Mouse (Mus musculus) limb, embryonic 14.5 days (tissue): ENCODE data around the gene Gm19426. TPM values are rescaled to one million over a fixed set of nuclear protein-coding genes. Genes with fewer than 3 reads are reported as not detected.

Experiments
- ATAC-seq: fragments of 200-750 bp; cut with Nextera tagmentation; 2 replicates; pipeline ENCODE4 v1.8.0; 2017; ENCODE audit warnings: low read depth, moderate number of reproducible peaks, moderate TSS enrichment; ENCODE audit not compliant: low FRiP score
- DNase-seq: peaks from one replicate; pipeline ENCODE4 v3.0.0-alpha.2; 2015; ENCODE audit warnings: low spot score
- H3K27ac ChIP-seq: fragments of 300-500 bp; sonication (generic); replicated peaks from 2 replicates; pipeline ENCODE4 v1.5.1; 2014; ENCODE audit warnings: low read depth, mild to moderate bottlenecking, low read length, moderate library complexity, mixed read lengths
- H3K27me3 ChIP-seq: fragments of 300-500 bp; sonication (generic); 2 replicates; pipeline ENCODE4 v1.6.1; 2014; ENCODE audit warnings: low read length, mixed read lengths; ENCODE audit not compliant: control insufficient read depth, insufficient read depth
- H3K36me3 ChIP-seq: fragments of 300-500 bp; sonication (generic); 2 replicates; pipeline ENCODE4 v1.6.1; 2014; ENCODE audit warnings: mild to moderate bottlenecking, low read length, moderate library complexity, mixed read lengths; ENCODE audit not compliant: control insufficient read depth, insufficient read depth
- H3K4me1 ChIP-seq: fragments of 300-500 bp; sonication (generic); 2 replicates; pipeline ENCODE4 v1.6.1; 2014; ENCODE audit warnings: antibody characterized with exemption, low read length, mixed read lengths; ENCODE audit not compliant: control insufficient read depth, insufficient read depth
- H3K4me2 ChIP-seq: fragments of 300-500 bp; sonication (generic); replicated peaks from 2 replicates; pipeline ENCODE4 v1.6.1; 2014; ENCODE audit warnings: low read depth, mild to moderate bottlenecking, low read length, moderate library complexity; ENCODE audit not compliant: severe bottlenecking
- H3K4me3 ChIP-seq: fragments of 300-500 bp; sonication (generic); replicated peaks from 2 replicates; pipeline ENCODE4 v1.5.1; 2014; ENCODE audit warnings: low read length
- H3K9ac ChIP-seq: fragments of 300-500 bp; sonication (generic); 2 replicates; pipeline ENCODE4 v1.6.1; 2014; ENCODE audit warnings: mild to moderate bottlenecking, low read depth, low read length, moderate library complexity; ENCODE audit not compliant: severe bottlenecking
- H3K9me3 ChIP-seq: fragments of 300-500 bp; sonication (generic); 2 replicates; pipeline ENCODE4 v1.6.1; 2016; ENCODE audit warnings: low read length; ENCODE audit not compliant: control insufficient read depth
- POLR2A ChIP-seq: fragments of 200-500 bp; IDR thresholded peaks from 2 replicates; pipeline ENCODE4 v1.8.0; 2012; ENCODE audit warnings: inconsistent platforms, mild to moderate bottlenecking, moderate library complexity, borderline replicate concordance; ENCODE audit not compliant: insufficient read depth, insufficient read length; ENCODE audit errors: extremely low read depth
- WGBS: fragments of 180-500 bp; shearing (Covaris S2); extraction: QIAGEN DNeasy Blood & Tissue Kit; methylation state at CpG from one replicate; pipeline ENCODE4 v1.1.7; 2014; 5-methylcytosine and 5-hydroxymethylcytosine counted together
- microRNA counts: library from miRNA; unstranded; fragments of <30 nt; microRNA quantifications from one replicate; lab custom pipeline; 2016
- microRNA-seq: library from miRNA; unstranded; fragments of <30 nt; microRNA quantifications from one replicate; pipeline ENCODE4, GENCODE M21; 2016
- polyA plus RNA-seq, 2 experiments: library from polyadenylated mRNA; depleted of rRNA in 1 of 2; stranded (reverse) in 1 of 2; unstranded in 1 of 2; fragments of >200 nt; fragmentation: Nextera tagmentation in 1 of 2; extraction: Ambion mirVana in 1 of 2; gene quantifications; 2 replicates each; pipeline versions ENCODE4 v1.2.1 to v1.2.3; 2012 to 2014

Gm19426 gene
- polyA plus RNA-seq, 2 experiments = 4.3 to 14.9 TPM

- Histone ChIP-seq H3K9ac (no peak overlapping the region), H3K27ac (no peak overlapping the region), H3K4me3 (no peak overlapping the region), H3K27me3 (no peaks in the 10 kb centered on the region), H3K4me2 (no peak overlapping the region), H3K4me1 (no peaks in the 10 kb centered on the region), H3K36me3 (peaks cover 75% of the 10 kb centered on the region), H3K9me3 (no peaks in the 10 kb centered on the region)
- TF ChIP-seq POLR2A = no peak
- no peak for ATAC-seq
- WGBS = 92% methylated on average over 5 of the region's 5 CpGs
- DNase-seq = no peak
Measured at GRCm38 (mm10) chr2:84695007-84695695, 48.3 kb downstream of the Gm19426 start.

MicroRNAs encoded within 50 kb of the gene (microRNA counts, 519-probe panel; counts per million panel counts)
- microRNA mmu-miR-130a (lab: Ali Mortazavi, UCI) = 5,230 counts per million, percentile 97 among the panel's probes with 10 or more counts

Small RNA genes lying within 50 kb of the gene (microRNA-seq; reads per million reads assigned to microRNA genes)
- gene Mir130a = 28,527 reads per million, percentile 97 among the genes with 10 or more reads in this experiment

Other genes starting within 250 kb of the Gm19426 start
- gene Ctnnd1, start 92.9 kb downstream of the Gm19426 start, polyA plus RNA-seq (2012; rRNA removed) = 85.0 and 92.1 TPM in 2 replicates
- 46.0 and 47.7 TPM in 2 replicates for gene Ctnnd1, start 92.9 kb downstream of the Gm19426 start, polyA plus RNA-seq (2014; fragmentation: Nextera tagmentation; extraction: Ambion mirVana)
- gene Btbd18, start 84.6 kb downstream of the Gm19426 start, polyA plus RNA-seq (2012; rRNA removed) = 0.01 TPM in 1 of 2 replicates, not detected in the other
- gene Btbd18, start 84.6 kb downstream of the Gm19426 start, polyA plus RNA-seq (2014; fragmentation: Nextera tagmentation; extraction: Ambion mirVana) = 0.14 and 0.15 TPM in 2 replicates
- gene Selenoh, start 72.9 kb downstream of the Gm19426 start, polyA plus RNA-seq (2012; rRNA removed) = 224 and 297 TPM in 2 replicates
- gene Selenoh, start 72.9 kb downstream of the Gm19426 start, polyA plus RNA-seq (2014; fragmentation: Nextera tagmentation; extraction: Ambion mirVana) = 274 and 276 TPM in 2 replicates
- not detected in 2 replicates for gene Gm28635, start 65.6 kb downstream of the Gm19426 start, polyA plus RNA-seq (2012; rRNA removed)
- gene Gm28635, start 65.6 kb downstream of the Gm19426 start, polyA plus RNA-seq (2014; fragmentation: Nextera tagmentation; extraction: Ambion mirVana) = not detected in 2 replicates
- gene Med19, start 65.3 kb downstream of the Gm19426 start, polyA plus RNA-seq (2012; rRNA removed) = 20.4 and 20.7 TPM in 2 replicates
- 33.6 and 33.7 TPM in 2 replicates for gene Med19, start 65.3 kb downstream of the Gm19426 start, polyA plus RNA-seq (2014; fragmentation: Nextera tagmentation; extraction: Ambion mirVana)
- 63.2 and 66.0 TPM in 2 replicates for gene Tmx2, start 64.5 kb downstream of the Gm19426 start, polyA plus RNA-seq (2012; rRNA removed)
- gene Tmx2, start 64.5 kb downstream of the Gm19426 start, polyA plus RNA-seq (2014; fragmentation: Nextera tagmentation; extraction: Ambion mirVana) = 93.0 and 99.5 TPM in 2 replicates
- 46.6 and 55.4 TPM in 2 replicates for gene Zdhhc5, start 28.5 kb downstream of the Gm19426 start, polyA plus RNA-seq (2012; rRNA removed)
- 34.0 and 36.5 TPM in 2 replicates for gene Zdhhc5, start 28.5 kb downstream of the Gm19426 start, polyA plus RNA-seq (2014; fragmentation: Nextera tagmentation; extraction: Ambion mirVana)
- gene Clp1, start 16.3 kb downstream of the Gm19426 start, polyA plus RNA-seq (2012; rRNA removed) = 19.5 and 21.1 TPM in 2 replicates
- gene Clp1, start 16.3 kb downstream of the Gm19426 start, polyA plus RNA-seq (2014; fragmentation: Nextera tagmentation; extraction: Ambion mirVana) = 30.7 and 30.9 TPM in 2 replicates
- 13.2 and 14.6 TPM in 2 replicates for gene Ypel4, start 9.6 kb downstream of the Gm19426 start, polyA plus RNA-seq (2012; rRNA removed)
- gene Ypel4, start 9.6 kb downstream of the Gm19426 start, polyA plus RNA-seq (2014; fragmentation: Nextera tagmentation; extraction: Ambion mirVana) = 7.4 and 9.0 TPM in 2 replicates
- gene Serping1, start 31.8 kb upstream of the Gm19426 start, polyA plus RNA-seq (2012; rRNA removed) = 38.9 and 41.2 TPM in 2 replicates
- gene Serping1, start 31.8 kb upstream of the Gm19426 start, polyA plus RNA-seq (2014; fragmentation: Nextera tagmentation; extraction: Ambion mirVana) = 44.1 and 44.4 TPM in 2 replicates
- 20.9 and 24.6 TPM in 2 replicates for gene Ube2l6, start 55.2 kb upstream of the Gm19426 start, polyA plus RNA-seq (2012; rRNA removed)
- gene Ube2l6, start 55.2 kb upstream of the Gm19426 start, polyA plus RNA-seq (2014; fragmentation: Nextera tagmentation; extraction: Ambion mirVana) = 33.5 and 37.2 TPM in 2 replicates
- gene Smtnl1, start 79.0 kb upstream of the Gm19426 start, polyA plus RNA-seq (2012; rRNA removed) = 0.06 and 0.24 TPM in 2 replicates
- 0.22 and 0.55 TPM in 2 replicates for gene Smtnl1, start 79.0 kb upstream of the Gm19426 start, polyA plus RNA-seq (2014; fragmentation: Nextera tagmentation; extraction: Ambion mirVana)
- 52.3 and 59.7 TPM in 2 replicates for gene Timm10, start 83.3 kb upstream of the Gm19426 start, polyA plus RNA-seq (2012; rRNA removed)
- 56.0 and 58.4 TPM in 2 replicates for gene Timm10, start 83.3 kb upstream of the Gm19426 start, polyA plus RNA-seq (2014; fragmentation: Nextera tagmentation; extraction: Ambion mirVana)
- gene Slc43a1, start 95.2 kb upstream of the Gm19426 start, polyA plus RNA-seq (2012; rRNA removed) = 25.8 and 35.9 TPM in 2 replicates
- 15.5 and 18.5 TPM in 2 replicates for gene Slc43a1, start 95.2 kb upstream of the Gm19426 start, polyA plus RNA-seq (2014; fragmentation: Nextera tagmentation; extraction: Ambion mirVana)
- gene Rtn4rl2, start 143.1 kb upstream of the Gm19426 start, polyA plus RNA-seq (2012; rRNA removed) = 4.5 and 6.5 TPM in 2 replicates
- gene Rtn4rl2, start 143.1 kb upstream of the Gm19426 start, polyA plus RNA-seq (2014; fragmentation: Nextera tagmentation; extraction: Ambion mirVana) = 1.5 and 1.9 TPM in 2 replicates
- 73.2 and 85.5 TPM in 2 replicates for gene Slc43a3, start 192.9 kb upstream of the Gm19426 start, polyA plus RNA-seq (2012; rRNA removed)
- 32.1 and 34.9 TPM in 2 replicates for gene Slc43a3, start 192.9 kb upstream of the Gm19426 start, polyA plus RNA-seq (2014; fragmentation: Nextera tagmentation; extraction: Ambion mirVana)
- 0.80 and 1.0 TPM in 2 replicates for gene Prg2, start 236.8 kb upstream of the Gm19426 start, polyA plus RNA-seq (2012; rRNA removed)
- not detected in 2 replicates for gene Prg2, start 236.8 kb upstream of the Gm19426 start, polyA plus RNA-seq (2014; fragmentation: Nextera tagmentation; extraction: Ambion mirVana)
- gene Prg3, start 244.6 kb upstream of the Gm19426 start, polyA plus RNA-seq (2012; rRNA removed) = 0.08 TPM in 1 of 2 replicates, not detected in the other
- 0.21 TPM in 1 of 2 replicates, not detected in the other for gene Prg3, start 244.6 kb upstream of the Gm19426 start, polyA plus RNA-seq (2014; fragmentation: Nextera tagmentation; extraction: Ambion mirVana)